Mouse (Mus musculus): Measurements from ENCODE around the gene Fbxw18. TPM values are rescaled to one million over a fixed set of nuclear protein-coding genes. Genes with fewer than 3 reads are reported as not detected.
"Not testable (repeated sequence)": the region's sequence is repeated elsewhere in the genome, so short reads cannot be mapped to it uniquely, and the experiment has no call there.

Fbxw18 gene
- not detected for total RNA-seq (2021)
- long read RNA-seq, experiment 1 = 0 reads
- long read RNA-seq, experiment 2 = 0 reads

GRCm38 (mm10) chr9:109702600-109702999 lies at the start of gene Fbxw18:
Fbxw18 (minus strand) TSS chr9:109702700.
- DNase-seq = not testable (repeated sequence)

GRCm38 (mm10) chr9:109745989-109746388 lies 43.5 kb upstream of the Fbxw18 start, which contains the start of gene Fbxw26:
Fbxw26 (minus strand) TSS chr9:109746089.
- DNase-seq = not testable (repeated sequence)

GRCm38 (mm10) chr9:109685299-109685698 lies 17.2 kb downstream of the Fbxw18 start:
- no peak for DNase-seq

- DNase-seq = not testable (repeated sequence)
These were observed 37.9 kb downstream of the Fbxw18 start, which contains the start of gene Fbxw25 for GRCm38 (mm10) chr9:109664552-109664951. Fbxw25 (minus strand) TSS chr9:109664652.

Other genes with a start within 250 kb of the Fbxw18 start
- gene Fbxw19, start 206.8 kb downstream of the Fbxw18 start, total RNA-seq (2021) = not detected
- not detected for gene Fbxw15, start 134.4 kb downstream of the Fbxw18 start, total RNA-seq (2021)
- not detected for gene Fbxw24, start 76.6 kb downstream of the Fbxw18 start, total RNA-seq (2021)
- gene Fbxw25, start 38.0 kb downstream of the Fbxw18 start, total RNA-seq (2021) = not detected
- gene Fbxw26, start 43.4 kb upstream of the Fbxw18 start, total RNA-seq (2021) = not detected
- gene Fbxw27, start 88.0 kb upstream of the Fbxw18 start, total RNA-seq (2021) = not detected
- gene Spink8, start 109.6 kb upstream of the Fbxw18 start, total RNA-seq (2021) = not detected
- gene Nme6, start 130.0 kb upstream of the Fbxw18 start, total RNA-seq (2021) = 10 to 100 TPM; 22.1 to 26.8 TPM
- not detected for gene Camp, start 146.9 kb upstream of the Fbxw18 start, total RNA-seq (2021)
- 1 to 10 TPM; 3.6 to 3.7 TPM for gene Cdc25a, start 172.9 kb upstream of the Fbxw18 start, total RNA-seq (2021)
- gene Map4, start 228.8 kb upstream of the Fbxw18 start, total RNA-seq (2021) = 100 to 1,000 TPM; 426 to 444 TPM

Measured in gastrocnemius, postnatal 25 days (tissue).